Mouse (Mus musculus): ENCODE data around the gene Mtus2. TPM values are rescaled to one million over a fixed set of nuclear protein-coding genes. Genes with fewer than 3 reads are reported as not detected.

The Mtus2 gene
- polyA plus RNA-seq, 1 experiment = not detected

DNA sequence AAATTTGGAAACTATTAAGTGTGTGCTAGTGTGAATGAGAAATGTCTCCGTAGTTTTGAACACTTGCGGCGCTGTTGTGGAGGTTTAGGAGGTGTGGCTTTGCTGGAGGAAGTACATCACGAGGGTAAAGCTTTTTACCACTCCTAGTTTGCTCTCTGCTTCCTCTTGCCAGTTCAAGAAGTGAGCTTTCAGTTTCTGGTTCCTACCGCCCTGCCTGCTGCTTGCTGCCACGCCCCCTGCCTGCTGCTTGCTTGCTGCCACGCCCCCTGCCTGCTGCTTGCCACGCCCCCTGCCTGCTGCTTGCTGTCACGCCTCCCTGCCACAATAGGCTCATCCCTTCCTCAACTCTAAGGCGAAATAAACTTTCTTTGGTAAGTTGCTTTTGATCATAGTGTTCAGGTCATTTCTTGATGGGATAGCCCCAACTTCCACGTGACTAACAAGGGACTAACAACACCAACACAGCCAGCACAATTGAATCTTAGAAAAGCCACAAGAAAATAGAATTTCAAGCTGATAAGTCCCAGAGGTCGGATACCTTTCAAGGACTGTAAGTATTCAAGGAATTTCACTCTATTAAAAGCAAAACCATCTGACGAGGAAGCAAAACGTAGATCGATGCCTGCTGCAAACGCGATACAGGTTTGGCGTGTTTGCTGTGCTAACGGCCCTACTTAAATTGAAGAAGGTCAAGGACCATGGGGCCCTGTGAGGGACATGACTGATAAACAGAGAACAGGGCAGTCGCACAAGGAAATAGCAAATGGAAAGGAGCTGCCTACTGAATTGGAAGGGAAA is 35.7 kb downstream of the Mtus2 start:
- no peak for TF ChIP-seq GATA1 (IDR thresholded peaks at IDR 0.05; ENCODE audit: low read length)

DNA sequence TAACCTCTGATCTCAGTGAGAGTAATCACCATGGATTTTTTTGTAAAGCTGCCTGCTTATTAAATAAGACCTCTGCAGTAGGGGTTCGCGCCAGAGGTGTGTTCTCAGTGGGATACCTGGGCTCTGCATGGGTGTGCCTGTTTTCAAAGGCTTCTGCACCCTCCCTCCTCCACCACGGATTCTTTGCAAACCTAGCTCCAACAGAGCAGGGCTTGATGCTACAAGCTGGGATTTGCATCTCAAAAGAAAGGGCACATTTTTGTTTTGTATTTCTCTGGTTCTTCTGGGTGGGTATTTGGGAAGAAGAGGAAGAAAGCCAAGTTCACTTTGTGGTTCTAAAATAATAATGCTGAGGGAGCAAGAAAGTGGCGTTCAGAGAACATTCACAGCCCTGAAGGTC is 48.1 kb downstream of the Mtus2 start:
- TF ChIP-seq GATA1 (IDR thresholded peaks at IDR 0.05; ENCODE audit: low read length) = no peak

DNA sequence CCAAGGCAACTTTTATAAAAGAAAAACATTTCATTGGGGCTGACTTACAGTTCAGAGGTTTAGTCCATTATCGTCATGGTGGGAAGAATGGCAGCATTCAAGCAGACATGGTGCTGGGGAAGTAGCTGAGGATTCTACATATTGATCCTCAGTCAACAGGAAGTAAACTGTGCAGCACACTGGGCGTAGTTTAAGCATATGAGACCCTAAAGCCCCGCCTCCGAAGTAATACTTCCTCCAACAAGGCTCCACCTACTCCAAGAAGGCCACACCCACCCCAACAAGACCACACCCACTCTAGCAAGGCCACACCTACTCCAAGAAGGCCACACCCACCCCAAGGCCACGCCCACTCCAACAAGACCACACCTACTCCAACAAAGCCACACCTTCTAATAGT is 55.0 kb downstream of the Mtus2 start:
- TF ChIP-seq GATA1 (IDR thresholded peaks at IDR 0.05; ENCODE audit: low read length) = no peak

DNA sequence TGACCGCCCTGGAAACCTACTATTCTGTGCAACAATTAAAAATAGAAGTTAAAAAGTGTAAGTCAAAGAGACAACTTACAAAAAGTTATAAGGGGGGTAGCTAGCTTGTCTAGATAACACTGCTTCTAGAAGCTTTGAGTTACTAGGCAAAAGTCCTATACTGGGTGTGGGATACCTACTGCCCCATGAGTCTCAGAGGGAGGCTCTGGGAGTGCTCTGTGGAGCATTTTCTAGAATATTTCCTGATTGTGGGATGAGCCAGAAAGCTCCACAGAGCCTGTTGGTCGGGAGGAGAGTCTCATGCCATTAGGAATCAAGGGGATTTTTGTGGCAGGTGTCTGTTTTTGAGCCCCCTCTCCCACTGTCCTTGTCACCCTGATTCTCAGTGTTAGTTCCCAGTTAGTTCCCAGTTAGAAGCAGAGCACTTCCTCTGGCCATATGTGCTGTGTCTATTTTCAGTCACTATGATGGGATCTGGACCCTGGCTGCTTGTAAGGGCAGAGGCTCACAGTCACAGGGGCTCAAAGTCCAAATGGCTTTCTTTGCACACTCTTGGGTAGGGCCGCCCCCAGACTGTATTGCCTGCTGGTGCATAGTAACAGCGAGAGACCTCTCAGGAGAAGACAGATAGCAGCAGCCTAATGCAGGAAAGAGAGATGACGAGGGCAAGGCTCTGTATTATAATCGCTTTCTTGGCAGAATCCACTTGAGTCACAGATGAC is 57.2 kb downstream of the Mtus2 start:
- TF ChIP-seq GATA1 (IDR thresholded peaks at IDR 0.05; ENCODE audit: low read length) = no peak

- TF ChIP-seq GATA1 (IDR thresholded peaks at IDR 0.05; ENCODE audit: low read length) = no peak
Measured at GRCm38 (mm10) chr5:148015383-148015782, 58.3 kb downstream of the Mtus2 start.

DNA sequence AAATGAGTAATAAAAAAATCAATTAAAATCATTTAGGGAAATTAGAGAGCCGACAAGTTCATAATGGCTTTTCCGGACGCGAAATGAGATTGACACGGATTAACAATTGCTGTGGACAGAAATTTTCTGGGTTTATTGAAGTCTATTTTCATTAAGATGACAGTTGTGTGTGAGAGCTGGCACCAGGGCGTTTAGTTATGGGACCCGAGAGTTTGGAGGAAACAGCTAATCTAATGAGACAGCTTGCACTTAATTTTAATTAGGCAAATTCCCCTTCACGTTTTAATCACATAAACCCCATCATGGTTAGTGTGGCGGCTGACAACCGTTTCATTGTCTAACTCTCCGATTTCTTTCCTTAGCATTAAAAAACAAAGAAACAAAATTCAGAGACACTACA is 60.3 kb downstream of the Mtus2 start:
- no peak for TF ChIP-seq GATA1 (IDR thresholded peaks at IDR 0.05; ENCODE audit: low read length)

DNA sequence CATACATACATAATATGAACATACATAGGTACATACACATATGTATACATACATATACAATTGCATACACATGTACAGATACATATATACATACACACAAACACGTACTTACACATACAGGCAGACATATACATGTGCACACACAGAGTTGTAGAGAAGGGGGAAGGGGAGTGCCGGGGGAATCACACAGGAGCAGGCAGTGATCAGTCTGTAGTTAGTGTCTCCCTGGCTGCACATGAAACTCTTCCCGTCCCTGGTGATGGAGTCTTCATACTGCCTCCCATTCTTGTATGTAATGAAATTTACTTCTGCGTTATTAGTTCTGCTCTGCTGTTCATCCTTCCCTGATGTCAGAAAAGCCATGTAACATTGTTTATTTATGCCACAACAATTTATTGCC is 65.7 kb downstream of the Mtus2 start:
- no peak for TF ChIP-seq GATA1 (IDR thresholded peaks at IDR 0.05; ENCODE audit: low read length)

DNA sequence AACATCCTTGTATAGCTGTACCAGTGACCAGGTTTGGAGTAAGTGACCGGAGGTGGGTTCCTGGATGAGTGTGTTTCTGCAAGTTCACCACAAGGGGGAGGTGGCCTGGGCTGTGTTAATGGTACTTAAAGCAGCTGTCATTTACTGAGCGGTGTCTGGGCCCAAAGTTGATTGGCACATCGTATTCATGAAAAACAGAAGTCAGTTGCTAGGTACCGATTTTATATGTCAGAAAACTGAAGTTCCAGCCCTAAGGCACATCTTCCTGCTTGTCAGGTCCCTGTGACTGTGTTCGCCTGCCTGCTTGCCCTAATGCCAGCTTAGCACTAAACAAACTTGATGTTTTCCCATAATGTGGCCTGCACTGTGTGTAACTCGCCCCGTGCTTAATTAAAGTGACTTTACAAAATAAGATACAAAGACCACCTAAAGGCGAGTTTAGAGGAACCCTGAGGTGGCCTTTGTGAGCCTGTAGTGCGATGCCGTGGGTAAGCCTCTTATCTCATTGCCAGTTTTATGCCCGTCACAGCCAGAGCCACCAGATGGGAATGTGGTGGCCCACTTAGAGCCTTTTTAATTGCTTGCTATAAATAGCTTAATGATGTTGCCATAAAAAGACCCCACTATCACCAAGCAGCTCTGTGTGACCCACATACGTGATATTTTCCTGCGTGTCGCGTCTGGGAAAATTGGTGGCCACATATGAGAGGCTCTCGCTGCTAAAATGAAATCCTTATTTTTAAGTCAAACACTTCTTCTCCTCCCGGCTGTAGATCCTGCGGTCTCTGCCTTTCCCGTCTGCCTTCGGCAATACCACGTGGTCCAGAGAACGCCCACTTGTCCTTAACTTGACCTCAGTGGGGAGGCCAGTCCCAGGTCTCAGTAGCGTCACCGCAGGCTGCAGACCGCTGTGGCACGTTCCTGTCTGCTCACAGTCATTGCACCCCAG is 69.6 kb downstream of the Mtus2 start:
- TF ChIP-seq GATA1 (IDR thresholded peaks at IDR 0.05; ENCODE audit: low read length) = no peak

- TF ChIP-seq GATA1 (IDR thresholded peaks at IDR 0.05; ENCODE audit: low read length) = no peak
Measured at GRCm38 (mm10) chr5:148027985-148028384, 70.9 kb downstream of the Mtus2 start.

GRCm38 (mm10) chr5:148041661-148042060 is 84.5 kb downstream of the Mtus2 start:
- no peak for TF ChIP-seq GATA1 (IDR thresholded peaks at IDR 0.05; ENCODE audit: low read length)

DNA sequence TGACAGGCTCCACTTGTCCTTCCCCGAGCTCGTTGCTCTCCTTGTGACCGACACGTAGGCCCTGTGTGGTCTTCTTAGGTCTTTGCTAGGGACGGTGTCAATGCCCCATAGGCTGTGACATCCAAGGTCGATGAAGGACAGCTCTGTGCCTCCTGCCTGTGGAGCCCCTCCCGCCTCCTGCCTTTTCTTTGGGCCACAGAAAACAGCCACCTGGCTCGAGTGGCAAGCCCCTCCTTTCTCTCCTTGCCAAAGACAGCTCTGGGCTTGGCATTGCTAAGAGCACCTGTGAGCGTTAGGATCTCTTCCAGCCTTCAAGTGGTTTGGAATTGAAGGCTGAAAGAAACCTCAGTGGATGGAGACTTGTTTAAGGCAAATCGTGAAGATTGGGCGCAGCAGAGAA is 91.1 kb downstream of the Mtus2 start:
- TF ChIP-seq GATA1 (IDR thresholded peaks at IDR 0.05; ENCODE audit: low read length) = no peak

DNA sequence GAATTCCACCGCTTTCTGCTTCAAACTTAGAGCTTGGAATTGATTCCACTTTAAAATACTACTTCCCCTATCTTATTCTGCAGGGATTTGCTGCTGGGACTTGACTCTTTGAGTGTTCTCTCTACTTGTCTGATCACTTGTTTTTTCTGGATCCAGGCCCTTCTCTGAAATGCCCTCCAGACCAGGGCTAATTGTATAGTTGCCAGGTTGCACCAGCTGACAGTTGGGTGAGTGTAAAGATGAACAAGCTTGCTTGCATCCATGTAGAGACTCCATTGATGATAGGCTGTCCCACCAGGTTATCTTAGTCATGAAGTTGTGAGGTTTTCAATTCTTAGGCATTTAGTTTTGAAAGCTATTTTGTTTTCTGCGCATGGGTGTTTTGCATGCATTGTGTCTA is 92.2 kb downstream of the Mtus2 start:
- TF ChIP-seq GATA1 (IDR thresholded peaks at IDR 0.05; ENCODE audit: low read length) = no peak

GRCm38 (mm10) chr5:148052846-148053608 is 95.9 kb downstream of the Mtus2 start:
- no peak for TF ChIP-seq GATA1 (IDR thresholded peaks at IDR 0.05; ENCODE audit: low read length)

- TF ChIP-seq GATA1 (IDR thresholded peaks at IDR 0.05; ENCODE audit: low read length) = no peak
Measured at GRCm38 (mm10) chr5:148053609-148053990, 96.5 kb downstream of the Mtus2 start.

DNA sequence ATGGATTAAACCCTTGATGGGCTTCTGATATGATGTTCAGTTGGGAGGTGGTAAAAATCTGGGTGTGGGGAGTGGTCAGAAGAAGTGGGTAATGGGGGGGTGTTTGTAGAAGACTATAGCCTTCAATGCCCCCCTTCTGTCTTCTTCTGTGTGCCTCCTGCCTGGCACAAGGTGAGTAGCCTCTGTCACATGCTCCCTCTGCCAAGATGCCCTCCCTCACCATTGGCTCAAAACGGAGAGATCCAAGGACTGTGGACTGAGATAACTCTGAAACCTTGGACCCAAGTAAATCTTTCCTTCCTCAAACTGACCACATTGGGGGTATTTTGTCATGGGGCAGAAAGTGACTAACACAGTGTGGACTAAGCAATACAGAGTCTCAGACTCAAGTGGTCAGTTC is 99.7 kb downstream of the Mtus2 start:
- no peak for TF ChIP-seq GATA1 (IDR thresholded peaks at IDR 0.05; ENCODE audit: low read length)
